18 mouse cellular contexts compared by ENCODE assay signal in genomic region chr11:89837995-89838394, GRCm38 (mm10).
DNase-seq lines count a peak whose midpoint lies in the region; ATAC-seq and TF ChIP-seq lines count a peak whose summit lies in the region.
"Had no signal": no experiment of that assay in that cellular context is flagged by ENCODE, and none has a peak within 500 bp of the region (broad histone marks: within the 10 kb centered on the region; RNA-seq: fewer than 3 reads in every experiment).

No protein-coding gene starts in this region.

- H3K79me2 ChIP-seq in heart, adult 2 months (replicated peaks; ENCODE audit: control insufficient read depth, insufficient read depth, low read length) = no peaks in the 10 kb centered on the region

- no peak for TF ChIP-seq POLR2A in heart, adult 2 months (IDR thresholded peaks at IDR 0.05; ENCODE audit: insufficient read depth, low read depth, low read length)

- 0 out of 2 replicates have a peak, but pooled peaks have one; percentile 3 for TF ChIP-seq CTCF in heart, adult 2 months (IDR thresholded peaks at IDR 0.05)
- peak; percentile 10; the same call in 1 of the 2 replicates for TF ChIP-seq CTCF in liver, embryonic 14.5 days (IDR thresholded peaks at IDR 0.05; ENCODE audit: low read depth)
- TF ChIP-seq CTCF in Patski (IDR thresholded peaks at IDR 0.05) = peak; percentile 43

- CTCF ChIA-PET in Patski (lab: Charles Lee) = no interaction called here

- POLR2A ChIA-PET in Patski (lab: Charles Lee) = no interaction called here

- H3K27me3 ChIP-seq in heart, adult 2 months (ENCODE audit: control insufficient read depth, insufficient read depth, low read length) = no peaks in the 10 kb centered on the region
- H3K27me3 ChIP-seq in liver, embryonic 14.5 days (ENCODE audit: control insufficient read depth, insufficient read depth, low read length) = no peaks in the 10 kb centered on the region
- no peaks in the 10 kb centered on the region for H3K27me3 ChIP-seq in liver, embryonic 11.5 days (replicated peaks; ENCODE audit: control insufficient read depth, insufficient read depth, low read length)
- H3K27me3 ChIP-seq in Patski = peaks cover 18% of the 10 kb centered on the region
- H3K27me3 ChIP-seq: forebrain, embryonic 12.5 days; heart, embryonic 13.5 days; limb, embryonic 12.5 days; neural tube, embryonic 13.5 days; stomach, embryonic 15.5 days had no signal

- intact Hi-C loops in heart, adult 2 months (cut with DNase I) = no loop called here

- in situ Hi-C loops in Patski (cut with MboI; ENCODE audit: low pct_unique_long_range_greater_than_20kb) = no loop called here

- no peak for DNase-seq in heart, adult 2 months
- DNase-seq in heart, adult 8-10 months (ENCODE audit: low spot score) = no peak
- DNase-seq in liver, embryonic 14.5 days (ENCODE audit: low read depth in 3 of 3, low spot score in 3 of 3) = no peak
- no peak for DNase-seq in liver, embryonic 11.5 days (ENCODE audit: low spot score)
- DNase-seq in 416B (ENCODE audit: low read depth) (peak; percentile 17), Patski (ENCODE audit: low read depth, low spot score) (no peak)
- no peak for DNase-seq in T-cell, adult 2 months (ENCODE audit: low spot score)
- DNase-seq: adrenal gland, adult 8-10 months; cerebellum, adult 11-12 months; cerebellum, postnatal 25 days; gastrocnemius, postnatal 36 days; lung, embryonic 14.5 days; thymus, postnatal 14 days had no signal

- no peak for TF ChIP-seq EP300 in heart, adult 2 months (IDR thresholded peaks at IDR 0.05; ENCODE audit: insufficient read depth, low read depth, low read length)
- TF ChIP-seq EP300 in liver, embryonic 14.5 days (IDR thresholded peaks at IDR 0.05; ENCODE audit: low read depth) = no peak

- H3K27ac ChIP-seq in heart, adult 2 months = no peak overlapping the region
- H3K27ac ChIP-seq in liver, embryonic 14.5 days = no peak overlapping the region
- H3K27ac ChIP-seq in liver, embryonic 11.5 days (ENCODE audit: low read depth, low read length) = no peak overlapping the region
- H3K27ac ChIP-seq: forebrain, embryonic 12.5 days; heart, embryonic 13.5 days; limb, embryonic 12.5 days; neural tube, embryonic 13.5 days; stomach, embryonic 15.5 days had no signal

- no peak overlapping the region for H3K4me2 ChIP-seq in liver, embryonic 14.5 days (ENCODE audit: low read depth)
- no peak overlapping the region for H3K4me2 ChIP-seq in liver, embryonic 11.5 days
- H3K4me2 ChIP-seq: forebrain, embryonic 12.5 days; heart, embryonic 13.5 days; limb, embryonic 12.5 days; lung, embryonic 14.5 days; neural tube, embryonic 13.5 days; stomach, embryonic 15.5 days had no signal

- WGBS in heart, adult 2 months = 100% methylated on average over 1 of the region's 1 CpGs
- WGBS in liver, embryonic 14.5 days (ENCODE audit: insufficient replicate concordance) = 83% methylated on average over 1 of the region's 1 CpGs
- WGBS in liver, embryonic 11.5 days = 90% methylated on average over 1 of the region's 1 CpGs

- no peak overlapping the region for H3K4me3 ChIP-seq in heart, adult 2 months
- no peak overlapping the region for H3K4me3 ChIP-seq in liver, embryonic 14.5 days (ENCODE audit: insufficient read depth in 1 of 2, low read depth in 2 of 2, low read length in 2 of 2)
- no peak overlapping the region for H3K4me3 ChIP-seq in liver, embryonic 11.5 days (ENCODE audit: low read depth, low read length)
- H3K4me3 ChIP-seq: forebrain, embryonic 12.5 days; heart, embryonic 13.5 days; limb, embryonic 12.5 days; neural tube, embryonic 13.5 days; stomach, embryonic 15.5 days had no signal

- H3K36me3 ChIP-seq in heart, adult 2 months (ENCODE audit: control insufficient read depth, insufficient read depth, low read length) = no peaks in the 10 kb centered on the region
- H3K36me3 ChIP-seq in liver, embryonic 14.5 days (replicated peaks; ENCODE audit: control insufficient read depth, insufficient read depth, low read depth) = no peaks in the 10 kb centered on the region
- H3K36me3 ChIP-seq in liver, embryonic 11.5 days (ENCODE audit: control insufficient read depth, insufficient read depth, low read length) = no peaks in the 10 kb centered on the region
- H3K36me3 ChIP-seq: forebrain, embryonic 12.5 days; heart, embryonic 13.5 days; limb, embryonic 12.5 days; neural tube, embryonic 13.5 days; stomach, embryonic 15.5 days had no signal

- no peak for ATAC-seq in liver, embryonic 14.5 days (ENCODE audit: insufficient read depth)
- ATAC-seq in liver, embryonic 11.5 days (replicated peaks; ENCODE audit: low FRiP score) = no peak
- no peak for ATAC-seq in Patski

- no peak overlapping the region for H3K9ac ChIP-seq in heart, adult 2 months (ENCODE audit: low read depth, low read length)
- H3K9ac ChIP-seq in liver, embryonic 14.5 days (replicated peaks) = no peak overlapping the region
- no peak overlapping the region for H3K9ac ChIP-seq in liver, embryonic 11.5 days (ENCODE audit: low read depth, low read length)
- H3K9ac ChIP-seq: forebrain, embryonic 12.5 days; heart, embryonic 13.5 days; limb, embryonic 12.5 days; lung, embryonic 14.5 days; neural tube, embryonic 13.5 days; stomach, embryonic 15.5 days had no signal

- no peaks in the 10 kb centered on the region for H3K4me1 ChIP-seq in heart, adult 2 months (ENCODE audit: control insufficient read depth, insufficient read depth, low read length)
- H3K4me1 ChIP-seq in liver, embryonic 14.5 days (replicated peaks; ENCODE audit: control insufficient read depth in 2 of 2, insufficient read depth in 2 of 2, low read length in 1 of 2) = no peaks in the 10 kb centered on the region
- H3K4me1 ChIP-seq in liver, embryonic 11.5 days (replicated peaks; ENCODE audit: control insufficient read depth, insufficient read depth, low read length) = no peaks in the 10 kb centered on the region

- no peaks in the 10 kb centered on the region for H3K9me3 ChIP-seq in liver, embryonic 14.5 days (ENCODE audit: control insufficient read depth, low read length)
- no peaks in the 10 kb centered on the region for H3K9me3 ChIP-seq in liver, embryonic 11.5 days (ENCODE audit: control insufficient read depth, low read length)
- H3K9me3 ChIP-seq: forebrain, embryonic 12.5 days; heart, embryonic 13.5 days; limb, embryonic 12.5 days; neural tube, embryonic 13.5 days; stomach, embryonic 15.5 days had no signal
